Mouse (Mus musculus) right cerebral cortex, postnatal 25 days (tissue): ENCODE results near the gene Hapln1.

ENCODE experiments used
- DNase-seq: peaks from one replicate; pipeline ENCODE4 v3.0.0; 2022

The Hapln1 gene

GRCm38 (mm10) chr13:89539205-89539886 lies at the start of gene Hapln1:
Gene Hapln1 (plus strand): TSS chr13:89539796.
- peak; percentile 59 for DNase-seq

GRCm38 (mm10) chr13:89493169-89493568 lies 46.4 kb upstream of the Hapln1 start:
- no peak for DNase-seq

DNA sequence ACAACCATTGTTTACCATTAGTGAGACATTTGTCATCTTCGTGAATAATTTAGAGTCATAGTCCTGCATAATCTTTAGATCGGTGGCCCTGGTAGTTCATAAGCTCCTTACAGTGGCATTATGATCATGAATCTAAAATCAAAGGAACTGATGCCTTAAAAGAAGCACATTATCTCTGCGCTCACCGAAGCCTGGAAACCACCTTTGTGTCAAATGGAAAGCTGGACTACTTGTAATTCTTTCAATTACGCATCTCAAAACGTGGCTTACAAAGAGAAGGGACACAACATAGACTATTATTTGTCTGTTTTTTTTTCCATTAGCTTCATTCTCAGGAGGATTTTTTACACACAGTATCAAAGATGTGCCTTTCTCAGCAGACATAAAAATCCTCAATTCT lies 45.9 kb upstream of the Hapln1 start:
- DNase-seq: no peak

- DNase-seq: no peak
Observed at GRCm38 (mm10) chr13:89496569-89496968, 43.0 kb upstream of the Hapln1 start.

- no peak for DNase-seq
Observed at GRCm38 (mm10) chr13:89499419-89499818, 40.2 kb upstream of the Hapln1 start.

- DNase-seq: no peak
Observed at GRCm38 (mm10) chr13:89521507-89521908, 18.1 kb upstream of the Hapln1 start.

DNA sequence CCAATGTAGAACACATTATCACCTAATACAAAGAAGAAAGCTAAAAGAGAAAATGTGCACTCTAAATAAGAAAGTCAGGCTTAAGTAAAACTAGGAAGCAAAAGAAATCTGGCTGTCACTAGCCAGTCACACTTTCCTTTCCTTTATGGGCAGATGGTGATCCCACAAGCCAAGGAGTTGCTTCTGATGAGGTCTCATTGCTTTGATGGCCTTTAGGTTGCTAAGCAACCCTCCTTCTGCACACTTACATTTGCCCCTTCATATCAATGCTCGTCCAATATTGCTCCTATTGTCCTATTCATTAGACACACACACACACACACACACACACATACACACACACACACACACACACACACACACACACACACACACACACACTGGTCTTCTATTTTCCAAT lies 10.9 kb upstream of the Hapln1 start:
- DNase-seq: no peak

DNA sequence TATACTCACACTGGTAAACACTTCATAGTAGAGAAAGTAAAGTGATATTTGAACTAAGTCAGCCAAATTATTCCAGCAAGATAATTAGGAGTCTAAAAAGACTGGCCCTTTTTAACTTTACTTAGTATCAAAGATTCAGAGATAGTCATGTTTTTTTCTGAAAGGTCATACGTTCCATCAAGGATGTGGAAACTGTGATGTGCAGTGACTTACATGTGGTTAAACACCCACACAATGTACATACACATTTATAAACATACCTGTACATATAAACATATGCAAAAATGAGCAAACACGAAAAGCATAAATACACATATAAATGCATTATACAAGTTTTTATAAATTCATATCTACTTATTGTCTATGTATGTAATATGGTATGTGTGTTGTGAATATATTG lies 9.2 kb upstream of the Hapln1 start:
- DNase-seq: no peak

DNA sequence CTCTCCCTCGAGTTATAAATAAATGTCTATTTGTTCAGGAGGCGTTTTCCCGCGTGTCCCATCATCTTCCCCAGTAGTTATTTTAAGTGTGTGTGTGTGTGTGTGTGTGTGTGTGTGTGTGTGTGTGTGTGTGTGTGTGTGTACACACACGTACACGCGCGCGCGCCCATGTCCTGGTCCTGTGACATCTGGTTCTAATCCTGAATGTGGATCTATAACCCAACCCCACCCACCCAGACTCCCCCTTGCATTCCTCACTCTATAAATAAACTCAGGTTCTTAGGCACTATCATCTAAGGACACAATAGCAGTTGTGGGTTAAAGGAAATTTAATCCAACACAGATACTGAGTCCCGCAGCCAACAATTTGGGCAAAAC lies 280 bp downstream of the Hapln1 start:
- DNase-seq: no peak

GRCm38 (mm10) chr13:89540301-89540982 lies 846 bp downstream of the Hapln1 start:
- DNase-seq: no peak

DNA sequence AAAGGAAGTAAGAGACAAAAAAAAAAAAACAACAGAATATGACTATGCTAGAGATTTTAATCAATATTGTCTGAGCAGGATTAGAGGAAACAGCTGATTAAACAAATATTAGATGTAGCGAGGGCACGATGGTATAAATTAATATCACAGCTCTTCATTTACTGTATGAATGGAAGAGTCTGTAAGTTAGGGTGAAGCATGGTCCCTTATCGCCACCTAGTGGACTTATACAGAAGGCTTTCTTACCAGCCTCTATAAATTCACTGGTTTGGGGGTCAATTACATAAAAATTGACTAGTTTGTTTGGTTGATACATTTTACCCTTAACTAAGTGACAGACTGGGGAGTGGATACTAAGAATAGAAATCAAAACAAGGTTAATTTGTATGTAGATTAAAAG lies 3.4 kb downstream of the Hapln1 start:
- DNase-seq: no peak

DNA sequence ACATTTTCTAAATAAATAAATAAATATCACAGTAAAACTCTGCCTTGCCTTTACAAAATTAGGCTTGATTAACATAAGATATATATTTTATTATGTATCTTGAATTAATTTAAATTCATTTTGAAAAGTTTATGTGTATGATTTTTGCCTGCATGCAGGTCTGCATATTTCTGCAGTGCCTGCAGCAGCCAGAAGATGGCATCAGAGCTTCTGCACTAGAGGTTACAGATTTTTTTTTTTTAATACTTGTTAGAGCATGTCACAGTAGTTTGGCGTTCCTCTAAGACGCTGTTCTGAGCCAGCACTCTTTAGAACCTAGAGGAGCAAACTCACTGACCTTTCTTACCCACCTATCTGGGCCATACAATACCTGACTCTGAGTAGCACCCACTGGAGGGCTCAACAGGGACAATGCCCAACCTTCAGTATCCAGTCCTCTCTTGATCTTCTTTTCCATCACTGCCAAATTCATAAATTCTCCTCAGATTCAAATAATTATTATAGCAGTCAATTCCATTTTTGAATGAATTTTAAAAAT lies 8.7 kb downstream of the Hapln1 start:
- no peak for DNase-seq

DNA sequence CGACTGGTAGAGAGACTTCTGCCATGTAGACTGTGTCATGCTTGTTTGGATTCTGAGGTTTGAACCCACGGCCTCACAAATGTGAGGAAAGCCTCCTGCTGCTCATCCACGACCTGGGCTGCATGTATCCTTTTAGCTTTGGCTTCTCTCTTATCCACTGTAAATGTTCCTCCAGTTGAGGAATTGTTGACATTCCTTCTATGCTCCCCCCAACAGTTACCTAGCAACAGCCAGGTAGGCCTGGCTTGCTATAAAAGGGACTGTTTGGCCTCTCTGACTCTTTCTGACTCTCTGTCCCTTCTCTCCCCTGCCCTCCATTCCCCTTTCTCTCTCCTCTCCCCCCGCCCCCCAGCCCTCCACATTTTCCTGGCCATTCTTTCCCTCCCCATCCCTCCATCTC lies 9.9 kb downstream of the Hapln1 start:
- DNase-seq: no peak

DNA sequence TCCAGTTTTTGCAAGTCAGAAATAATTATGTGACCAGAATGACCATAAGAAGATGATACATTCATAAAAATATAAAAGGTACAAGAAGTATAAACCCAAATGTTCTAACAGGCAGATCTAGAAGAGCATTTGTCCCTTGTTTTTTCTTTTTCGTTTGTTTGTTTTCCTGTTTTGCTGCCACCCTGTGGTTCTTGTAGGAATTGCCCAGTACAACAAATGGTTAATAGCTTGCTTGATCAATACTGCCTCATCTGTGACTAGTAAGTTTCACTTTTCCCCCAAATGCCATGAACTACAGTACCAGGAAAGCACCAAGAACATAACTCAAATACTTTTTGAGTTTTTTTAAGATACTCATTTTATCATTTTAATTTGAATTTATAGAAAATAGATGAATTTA lies 11.9 kb downstream of the Hapln1 start:
- DNase-seq: no peak

DNA sequence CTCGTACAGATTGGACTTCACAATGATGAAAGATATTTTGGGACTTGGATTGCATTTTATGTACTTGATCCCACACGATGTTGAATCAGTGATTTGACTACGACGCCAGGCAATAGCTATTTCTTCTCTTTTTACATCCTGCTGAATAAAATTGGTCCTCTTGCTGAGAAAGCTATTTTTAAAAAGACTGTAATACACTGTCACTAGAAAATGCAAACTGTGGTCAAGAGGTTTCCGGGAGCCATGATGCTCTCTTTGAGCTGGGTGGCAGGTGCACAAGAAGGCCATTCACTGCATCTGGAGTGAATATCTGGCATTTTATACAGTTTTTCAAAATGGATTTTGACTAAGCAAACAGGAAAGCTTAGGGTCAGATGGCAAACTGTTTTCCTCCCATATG lies 24.9 kb downstream of the Hapln1 start:
- DNase-seq: no peak

DNA sequence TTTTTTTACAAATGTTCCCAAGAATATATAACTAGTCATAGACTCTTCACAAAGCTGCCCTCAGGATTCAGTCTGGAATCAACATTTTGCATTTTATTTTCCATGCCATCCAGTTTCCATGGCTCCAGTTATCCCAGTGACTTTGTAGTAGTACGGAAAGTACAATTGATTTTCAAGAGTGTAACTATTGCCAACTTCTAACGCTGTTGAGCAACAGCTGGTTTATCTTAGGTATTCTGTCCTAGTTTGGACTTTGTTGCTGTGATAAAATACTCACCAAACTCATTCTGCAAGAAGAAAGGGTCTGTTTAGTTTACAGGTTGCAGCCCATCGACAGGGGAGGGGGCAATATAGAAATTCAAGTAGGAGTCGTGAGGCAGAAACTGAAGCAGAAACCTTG lies 26.7 kb downstream of the Hapln1 start:
- DNase-seq: no peak

DNA sequence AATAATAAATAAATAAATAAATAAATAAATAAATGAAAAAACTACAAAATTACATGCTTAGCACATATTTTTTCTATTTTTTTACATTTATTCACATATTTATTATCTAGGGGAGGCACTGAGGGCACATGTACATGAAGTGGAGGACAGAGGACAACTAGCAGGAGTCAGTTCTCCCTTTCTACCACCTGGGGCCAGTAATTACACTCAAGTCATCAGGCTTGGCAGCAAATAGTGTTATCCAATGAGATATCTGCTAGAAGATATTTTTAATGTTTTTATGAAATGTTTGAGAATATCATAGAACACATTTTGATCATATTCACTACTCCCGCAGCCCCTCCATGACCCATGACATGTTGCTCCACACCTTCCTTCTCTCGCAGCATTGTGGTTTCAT lies 39.5 kb downstream of the Hapln1 start:
- no peak for DNase-seq

GRCm38 (mm10) chr13:89583138-89583746 lies 43.6 kb downstream of the Hapln1 start:
- no peak for DNase-seq

GRCm38 (mm10) chr13:89583747-89584738 lies 44.4 kb downstream of the Hapln1 start:
- no peak for DNase-seq

GRCm38 (mm10) chr13:89585144-89585543 lies 45.5 kb downstream of the Hapln1 start:
- no peak for DNase-seq

DNA sequence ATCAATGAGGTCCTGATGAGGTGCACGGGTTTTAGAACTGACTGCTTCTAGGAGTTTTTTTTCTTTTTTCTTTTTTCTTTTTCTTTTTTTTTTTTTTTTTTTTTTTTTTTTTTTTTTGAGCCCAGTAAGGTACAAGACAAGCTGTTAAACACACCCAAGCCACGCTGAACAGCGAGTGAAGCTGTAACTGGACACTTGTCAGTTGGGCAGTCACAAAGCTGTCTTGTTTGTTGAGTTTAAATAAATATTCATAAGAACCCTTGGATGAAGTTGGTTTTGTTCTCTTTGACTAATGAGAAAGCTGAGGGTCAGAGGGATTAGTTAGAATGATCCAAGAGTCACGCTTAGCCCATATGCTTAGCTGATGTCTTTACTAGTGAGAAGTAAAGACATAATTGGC lies 55.5 kb downstream of the Hapln1 start:
- no peak for DNase-seq

- DNase-seq: no peak
Observed at GRCm38 (mm10) chr13:89597354-89597753, 57.8 kb downstream of the Hapln1 start.

- DNase-seq: no peak
Observed at GRCm38 (mm10) chr13:89600466-89600865, 60.9 kb downstream of the Hapln1 start.
